Mouse (Mus musculus) layer of hippocampus, postnatal 36 days (tissue): Measurements from ENCODE around the gene Abca1. TPM values are rescaled to one million over a fixed set of nuclear protein-coding genes. Genes with fewer than 3 reads are reported as not detected.

Experiments used
- DNase-seq, 2 experiments: peaks; one replicate each; pipeline ENCODE4 v3.0.0; 2022
- total RNA-seq, 2 experiments: library from RNA; stranded (reverse); gene quantifications; 2 replicates each; pipeline ENCODE4 v1.2.3; 2021

Gene Abca1
- 10 to 100 TPM; 21.3 to 21.4 TPM for total RNA-seq

DNA sequence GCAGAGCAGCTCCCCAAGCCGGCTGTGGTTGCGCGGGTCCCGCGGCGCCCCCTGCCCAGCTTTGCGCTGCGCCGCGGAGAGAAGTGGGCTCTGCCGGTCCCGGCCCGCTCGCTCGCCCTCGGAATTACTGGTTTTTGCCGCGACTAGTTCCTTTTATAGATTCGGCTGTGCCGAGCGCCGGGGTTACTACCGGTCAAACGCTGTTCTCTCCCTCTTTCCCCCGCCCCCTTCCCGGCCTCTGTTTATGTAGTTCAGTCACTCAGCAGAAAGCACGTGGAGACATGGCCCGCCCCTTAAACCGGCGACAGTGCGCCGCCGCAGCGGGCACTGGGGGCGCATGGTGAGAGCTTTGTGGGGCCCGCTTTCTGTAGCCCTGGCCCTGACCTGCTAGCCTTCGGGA is at the start of gene Abca1:
Gene Abca1 (minus strand): TSS at position 129 of the 400 bp plus-strand sequence.
- DNase-seq, result peak; percentile 86 to 87

DNA sequence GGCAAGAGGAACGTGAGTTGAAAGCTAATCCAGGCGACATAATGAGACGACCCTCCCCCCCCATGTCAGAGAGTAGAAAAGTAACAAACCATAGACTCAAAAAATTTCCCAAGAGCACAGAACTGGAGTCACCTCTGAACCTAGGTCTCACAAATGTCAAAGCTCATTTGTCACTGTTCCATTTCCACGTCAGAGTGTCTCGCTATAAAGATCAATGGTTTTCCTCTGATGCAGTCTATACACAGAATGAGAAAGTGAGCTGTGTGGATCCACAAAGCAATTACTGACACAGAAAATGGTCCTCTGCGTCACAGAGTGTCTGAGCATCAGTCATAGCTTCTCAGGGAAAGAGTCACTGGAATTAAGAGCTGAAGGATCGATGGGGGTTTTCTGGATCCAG is 44.8 kb upstream of the Abca1 start:
- no peak for DNase-seq

DNA sequence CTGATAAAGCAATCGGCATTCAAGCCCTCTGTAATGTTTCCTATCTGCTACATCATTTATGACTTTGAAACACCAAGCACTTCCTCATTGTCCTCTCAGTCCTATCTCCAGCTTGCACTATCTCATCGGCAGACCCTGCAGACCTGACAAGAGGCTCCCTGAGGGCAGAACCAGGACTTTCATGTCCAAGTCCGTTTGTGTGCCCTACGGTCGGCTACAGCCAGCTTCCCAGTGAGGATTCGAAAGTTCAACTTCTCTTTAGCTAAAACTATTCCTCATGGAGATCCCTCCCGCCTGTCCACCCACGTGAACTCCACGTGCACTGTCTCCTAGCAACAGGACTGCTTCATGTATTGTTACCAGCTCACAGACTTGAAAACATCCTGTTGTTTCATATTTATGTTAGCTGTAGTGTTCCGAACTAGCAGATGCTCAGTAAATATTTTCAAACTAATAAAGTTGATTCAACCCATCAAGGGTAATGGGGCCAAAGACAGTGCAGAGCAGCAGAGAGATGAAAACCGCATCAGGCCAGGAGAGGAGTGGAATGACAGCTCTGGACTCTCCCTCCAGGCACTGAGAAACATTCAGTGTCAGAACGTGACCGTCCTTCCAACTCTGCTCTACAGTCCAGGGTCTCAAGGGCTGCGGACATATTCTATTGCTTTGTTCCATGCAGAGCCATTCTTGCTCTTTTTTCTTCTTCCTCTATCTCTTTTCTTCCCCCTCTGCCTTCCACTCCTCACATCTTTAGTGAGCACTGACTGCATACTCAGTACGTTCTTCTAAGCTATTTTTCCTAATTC is 44.1 kb upstream of the Abca1 start:
- DNase-seq, result peak; percentile 22 to 33

DNA sequence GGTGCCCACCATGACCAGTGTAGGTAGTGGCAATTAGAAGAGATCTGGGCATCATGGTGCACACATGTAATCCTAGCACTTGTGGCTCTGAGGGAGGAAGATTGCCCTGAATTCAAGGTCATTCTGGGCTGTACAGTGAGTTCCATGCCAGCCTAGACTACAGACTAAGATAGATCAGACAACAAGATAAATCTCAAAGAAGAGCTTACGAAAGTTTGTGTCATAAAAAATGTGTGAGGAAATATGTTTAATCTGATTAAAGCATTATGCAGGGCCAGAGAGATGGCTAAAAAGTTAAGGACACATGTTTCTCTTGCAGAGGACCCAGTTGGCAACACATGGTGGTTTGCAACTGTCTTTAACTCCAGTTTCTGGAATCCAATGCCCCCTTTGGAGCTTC is 40.6 kb upstream of the Abca1 start:
- DNase-seq, result no peak

DNA sequence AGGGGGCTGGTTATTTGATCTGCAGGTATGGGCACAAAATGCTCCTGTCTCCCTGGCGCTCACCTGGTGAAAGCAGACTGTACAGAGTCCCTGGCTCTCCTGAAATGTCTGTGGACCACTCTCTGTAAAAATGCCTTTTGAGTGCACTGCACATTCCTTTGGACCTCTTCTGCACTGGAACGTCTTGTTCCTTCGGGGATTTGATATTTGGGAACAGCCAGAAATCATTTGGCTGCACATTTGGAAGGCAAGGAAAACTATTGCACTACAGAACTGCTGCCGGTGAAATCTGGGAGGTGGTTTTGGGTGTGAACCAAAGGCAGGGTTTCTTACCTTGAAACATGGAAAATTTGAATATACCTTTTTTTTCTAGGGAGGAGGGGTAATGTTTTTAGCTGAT is 38.1 kb upstream of the Abca1 start:
- DNase-seq, result no peak

DNA sequence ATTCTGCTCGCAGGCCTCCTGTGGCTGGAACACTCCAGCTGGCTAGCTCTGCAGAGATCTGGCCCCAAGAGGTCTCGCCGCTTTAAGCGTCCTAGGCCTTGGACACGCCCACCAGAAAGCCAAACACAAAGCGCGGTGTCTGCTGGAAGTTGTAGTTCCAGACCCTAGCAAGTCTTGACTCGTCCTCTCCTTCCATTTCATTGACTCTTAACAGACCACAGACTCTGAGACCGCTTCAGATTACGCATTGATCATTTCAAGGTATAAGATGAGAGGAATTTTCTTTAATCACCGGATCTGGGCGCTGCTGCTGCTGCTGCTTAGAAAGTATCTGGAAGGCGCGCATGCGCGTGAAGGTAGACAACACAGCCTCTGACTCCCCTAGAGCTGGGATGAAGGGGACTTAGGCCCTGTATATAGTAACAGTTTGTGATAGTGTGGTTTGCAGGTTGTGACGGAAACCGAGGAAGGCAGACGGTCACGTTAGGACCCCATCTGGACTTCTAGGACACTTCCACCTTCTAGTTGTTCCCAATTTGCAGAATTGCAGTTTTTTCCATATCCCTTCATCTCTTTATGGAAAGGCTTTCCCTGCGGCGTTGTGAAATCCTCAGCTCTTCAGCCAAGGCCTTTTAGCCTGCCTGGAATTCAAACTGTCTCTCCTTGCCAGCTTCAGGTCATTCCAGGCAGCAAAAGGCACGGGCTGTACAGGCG is 36.5 kb upstream of the Abca1 start:
- DNase-seq, result peak; percentile 88 to 89

DNA sequence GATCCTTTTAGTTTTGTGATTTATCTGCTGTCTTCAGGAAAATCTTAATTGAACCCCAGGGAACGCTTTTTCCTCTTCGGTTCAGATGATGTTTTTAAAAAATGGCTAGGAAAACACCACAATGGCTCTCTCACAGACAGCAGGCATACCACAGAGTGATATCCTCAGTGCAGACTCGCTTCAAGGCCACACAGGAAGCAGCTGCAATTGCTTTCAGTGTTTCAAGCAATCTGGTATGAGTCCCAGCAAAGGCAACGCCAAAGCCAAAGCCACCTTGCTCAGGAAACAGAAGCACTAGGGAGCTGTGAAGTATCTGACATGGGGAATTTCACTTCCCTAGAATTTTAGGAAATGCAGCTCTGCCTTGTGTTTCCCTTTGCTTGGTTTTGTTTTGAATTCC is 27.4 kb upstream of the Abca1 start:
- no peak for DNase-seq

DNA sequence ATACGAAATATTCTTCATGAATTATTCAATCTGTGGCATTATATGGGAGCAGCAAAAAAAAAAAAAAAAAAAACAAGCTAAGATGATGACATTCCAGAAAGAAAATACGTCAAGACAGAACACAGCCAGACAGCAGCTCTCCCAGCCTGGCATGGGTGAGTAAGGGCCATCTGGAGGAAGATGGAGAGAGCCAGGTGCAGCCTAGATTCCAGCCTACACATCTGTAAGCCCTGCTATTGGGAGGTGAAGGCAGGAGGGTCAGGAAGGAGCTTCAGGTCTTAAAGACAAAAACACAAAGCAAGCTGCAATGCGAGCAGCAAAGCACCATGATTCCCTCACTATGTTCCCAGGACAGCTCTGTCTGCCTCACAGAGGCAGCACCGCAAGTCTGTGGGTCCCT is 26.9 kb upstream of the Abca1 start:
- no peak for DNase-seq

DNA sequence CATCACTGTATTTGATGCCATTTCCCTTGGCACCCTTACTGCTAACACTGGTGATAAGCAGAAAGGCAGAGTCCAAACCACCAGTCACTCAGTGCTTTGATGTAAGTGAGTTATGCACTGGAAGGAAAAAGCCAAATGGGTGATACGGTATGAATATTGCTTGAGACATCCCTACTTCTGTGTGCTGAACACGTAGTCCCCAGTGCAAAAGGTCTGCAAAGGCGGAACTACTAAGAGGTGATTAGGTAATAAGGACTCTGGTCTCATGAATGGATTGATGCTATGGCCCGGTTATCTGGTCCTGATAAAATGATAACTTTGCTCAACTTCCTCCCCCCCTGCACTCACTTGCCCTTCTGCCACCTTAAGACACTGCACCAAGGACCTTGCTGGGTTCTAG is 26.4 kb upstream of the Abca1 start:
- no peak for DNase-seq

DNA sequence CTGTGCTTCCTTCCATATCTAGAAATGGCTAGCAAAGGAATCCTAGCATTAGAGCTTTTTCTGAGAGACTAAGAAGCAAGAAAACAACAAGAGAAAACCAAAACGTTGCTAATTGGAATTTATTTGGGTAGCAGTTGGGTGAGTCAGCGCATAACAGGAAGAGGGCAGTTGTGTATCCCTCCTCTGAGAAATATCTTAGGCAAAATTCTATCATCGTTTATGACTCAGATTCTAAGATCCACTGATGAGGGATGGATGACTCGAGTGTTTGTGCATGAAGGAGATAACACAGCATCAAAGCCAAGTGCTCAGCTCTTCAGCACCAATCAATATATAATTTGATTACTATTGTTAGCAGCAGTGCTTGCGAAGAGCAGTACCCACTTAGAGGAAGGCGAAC is 21.8 kb upstream of the Abca1 start:
- no peak for DNase-seq

DNA sequence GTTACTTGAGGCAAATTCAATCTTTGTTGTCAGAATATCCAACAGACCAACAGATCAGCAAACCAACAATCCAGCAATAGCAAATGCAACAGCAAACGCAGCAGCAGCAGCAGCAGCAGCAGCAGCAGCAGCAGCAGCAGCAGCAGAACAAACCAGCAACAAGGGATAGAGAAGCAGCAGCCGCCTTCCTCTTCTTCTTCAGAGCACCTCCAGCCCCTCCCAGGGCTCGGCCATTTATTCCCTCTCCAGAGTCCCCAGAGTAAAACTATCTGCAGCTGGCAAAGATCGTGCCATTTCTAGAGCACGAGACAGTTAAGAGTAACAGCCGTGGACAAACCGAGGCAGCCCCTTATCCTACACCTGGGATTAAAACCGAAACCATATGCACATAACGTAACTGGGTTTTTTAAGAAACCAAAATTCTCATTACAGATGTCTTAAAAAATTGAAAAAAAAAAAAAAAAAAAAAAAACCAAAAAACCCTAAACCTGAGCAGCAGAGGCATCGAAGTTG is 19.7 kb upstream of the Abca1 start:
- DNase-seq, result no peak

DNA sequence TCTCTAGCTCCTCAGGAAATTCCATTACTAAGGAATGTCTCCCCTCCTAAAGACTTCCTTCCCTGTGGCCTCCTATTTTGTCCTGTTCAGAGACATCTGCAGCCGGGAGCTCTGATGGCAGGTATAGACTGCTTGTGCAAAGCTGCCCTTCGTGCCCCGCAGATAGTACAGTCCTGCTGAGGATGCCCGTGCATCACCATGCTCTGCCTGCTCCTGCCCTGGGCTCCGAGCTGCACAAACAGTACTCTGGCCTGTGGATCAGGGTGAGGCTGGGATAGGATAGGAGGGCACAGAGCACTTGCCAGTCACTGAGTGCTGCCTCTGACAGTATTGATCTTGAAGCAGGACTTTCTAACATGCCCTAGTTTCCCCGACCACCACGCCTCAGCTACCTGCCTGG is 18.8 kb upstream of the Abca1 start:
- no peak for DNase-seq

DNA sequence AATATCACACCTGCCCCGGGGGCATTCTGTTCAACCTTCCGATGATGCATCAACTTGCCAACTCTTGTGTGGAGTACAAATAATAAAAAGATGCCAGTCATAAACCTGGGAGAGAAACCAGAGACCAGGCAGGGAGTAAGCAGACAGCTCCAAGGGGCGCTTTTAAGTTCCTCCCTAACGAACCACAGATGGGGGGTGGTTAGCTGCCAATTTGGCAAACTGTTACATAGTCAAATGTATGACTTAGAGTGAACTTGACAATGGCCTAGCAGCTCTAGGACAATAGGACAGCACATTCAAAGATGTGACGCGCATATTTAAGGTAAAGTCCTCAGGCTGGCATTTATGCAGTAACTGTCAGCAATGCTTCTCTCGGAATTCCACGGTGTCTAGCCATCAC is 18.0 kb upstream of the Abca1 start:
- DNase-seq, result no peak

DNA sequence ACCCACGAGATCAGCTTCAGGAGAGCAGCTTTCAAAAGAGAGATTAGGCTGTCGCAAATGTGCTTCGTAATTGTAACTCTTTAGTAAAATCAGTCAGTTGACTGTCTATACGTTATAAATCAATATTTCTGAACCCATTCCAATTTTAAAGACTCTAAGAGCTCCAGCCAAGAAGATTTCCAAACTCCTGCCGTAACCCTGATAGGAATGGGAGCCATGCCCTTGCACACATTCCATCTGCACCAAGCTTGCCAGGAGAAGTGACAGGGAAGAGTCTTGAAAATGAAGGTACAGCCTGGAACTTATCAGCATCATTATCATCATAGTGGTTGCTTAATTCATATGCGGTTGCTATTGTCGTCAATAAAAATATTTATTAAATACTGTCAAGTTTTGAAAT is 15.2 kb upstream of the Abca1 start:
- DNase-seq, result no peak

DNA sequence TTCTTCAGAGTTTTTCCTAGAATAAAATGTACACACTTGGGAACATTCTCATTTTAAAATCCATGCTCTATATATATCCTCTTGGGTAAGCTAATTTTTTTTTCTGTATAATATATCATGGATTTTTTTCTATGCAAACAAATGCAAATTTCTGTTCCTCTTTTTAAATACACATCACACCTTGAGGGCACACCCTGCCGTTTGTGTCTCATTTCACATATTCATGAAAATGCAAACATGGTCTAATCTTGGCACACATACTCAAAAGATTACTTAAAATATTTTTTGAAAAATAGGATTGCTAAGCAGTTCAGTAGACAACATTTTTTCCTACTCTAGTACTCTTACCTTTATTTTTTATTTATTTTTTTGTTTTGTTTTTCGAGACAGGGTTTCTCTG is 10.7 kb upstream of the Abca1 start:
- DNase-seq, result no peak

DNA sequence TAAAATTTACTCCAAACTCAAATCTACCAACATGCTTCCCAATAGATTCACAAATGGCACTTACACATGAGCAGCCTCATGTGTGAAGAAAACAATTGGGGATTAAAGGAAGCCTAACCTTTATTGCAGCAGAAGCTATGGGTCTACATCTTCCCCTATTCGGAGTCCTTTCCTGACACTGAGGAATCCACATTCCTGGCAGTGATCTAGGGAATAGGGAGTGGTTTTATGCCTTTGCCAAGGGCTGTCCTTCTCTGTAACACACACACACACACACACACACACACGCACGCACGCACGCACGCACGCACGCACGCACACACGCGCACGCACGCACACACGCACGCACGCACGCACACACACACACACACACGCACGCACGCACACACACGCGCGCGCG is 5.5 kb upstream of the Abca1 start:
- DNase-seq, result no peak

DNA sequence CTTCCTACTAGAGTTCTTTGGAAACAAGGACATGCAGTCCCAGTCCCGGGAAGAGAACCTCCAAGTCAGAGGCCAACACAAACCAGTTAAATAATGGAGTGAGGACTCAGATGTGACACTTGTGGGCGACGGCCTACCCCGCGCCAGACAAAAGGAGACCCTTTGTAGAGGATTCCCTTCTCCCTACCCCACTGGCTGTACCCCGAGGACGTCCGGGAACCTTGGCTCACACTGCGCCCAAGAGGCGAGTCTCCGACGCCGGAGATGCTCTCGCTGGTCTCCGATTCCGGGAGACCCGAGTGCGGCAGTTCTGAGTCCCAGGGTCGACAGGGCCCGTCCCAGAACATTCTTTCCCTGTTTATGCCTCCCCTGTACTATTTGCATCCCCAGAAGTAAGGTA is 519 bp downstream of the Abca1 start:
- peak; percentile 11 to 19 for DNase-seq

DNA sequence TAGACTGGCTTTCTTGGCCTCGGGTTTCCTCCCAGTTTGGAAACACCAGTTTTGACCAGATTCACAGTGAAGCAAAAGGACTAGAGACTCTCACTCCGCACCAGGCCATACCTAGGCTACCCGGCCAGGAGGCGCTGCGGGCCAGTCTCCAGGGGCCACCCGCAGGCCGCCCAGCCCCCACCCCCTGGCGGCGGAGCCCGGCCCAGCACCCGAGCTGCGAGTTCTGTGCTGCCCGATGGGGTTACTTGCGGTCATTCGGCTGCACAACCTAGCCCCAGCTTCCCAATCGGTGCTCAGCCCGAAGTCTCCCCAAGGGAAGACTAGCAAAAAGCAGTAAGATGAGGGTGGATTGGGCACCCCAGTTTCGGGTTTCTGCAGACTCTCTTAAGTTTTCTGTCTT is 1.1 kb downstream of the Abca1 start:
- DNase-seq, result peak; percentile 81 to 84

DNA sequence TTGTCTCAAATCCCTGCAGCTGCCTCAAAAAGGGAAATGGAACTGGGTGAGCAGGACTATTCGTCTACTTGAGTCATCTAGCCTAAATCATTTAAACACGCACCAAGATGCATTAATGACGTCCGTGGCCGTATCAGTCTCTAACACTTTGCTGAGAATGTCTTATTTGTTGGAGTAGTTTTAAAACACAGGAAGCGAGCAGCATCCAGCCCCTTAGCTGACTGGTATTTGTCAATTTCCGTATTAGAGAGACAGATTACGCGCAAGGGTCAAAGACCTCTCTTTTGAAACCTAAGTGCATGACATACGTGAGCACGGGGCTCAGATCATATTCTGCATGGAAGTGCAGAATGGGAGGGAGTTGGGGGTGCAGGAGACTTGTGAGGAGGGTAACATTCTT is 4.2 kb downstream of the Abca1 start:
- no peak for DNase-seq

DNA sequence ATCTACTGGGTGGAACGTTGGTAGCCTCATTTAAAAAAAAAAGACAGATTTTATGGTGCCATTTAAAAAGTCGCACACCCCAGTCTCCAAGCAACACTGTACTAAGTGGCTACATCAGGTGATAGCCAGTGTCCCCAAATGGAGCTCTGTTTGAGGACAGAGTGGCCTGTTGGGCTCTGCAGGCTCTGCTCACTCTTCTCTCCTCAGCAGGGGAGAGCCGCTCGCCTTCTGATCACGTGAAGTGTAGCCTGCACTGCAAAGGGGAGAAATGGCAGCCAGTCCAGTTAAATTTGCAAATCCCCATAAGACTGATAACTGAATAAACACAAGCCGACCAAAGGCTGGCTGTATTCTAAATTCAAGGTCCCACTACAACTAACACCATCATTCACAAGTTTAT is 6.0 kb downstream of the Abca1 start:
- DNase-seq, result no peak

DNA sequence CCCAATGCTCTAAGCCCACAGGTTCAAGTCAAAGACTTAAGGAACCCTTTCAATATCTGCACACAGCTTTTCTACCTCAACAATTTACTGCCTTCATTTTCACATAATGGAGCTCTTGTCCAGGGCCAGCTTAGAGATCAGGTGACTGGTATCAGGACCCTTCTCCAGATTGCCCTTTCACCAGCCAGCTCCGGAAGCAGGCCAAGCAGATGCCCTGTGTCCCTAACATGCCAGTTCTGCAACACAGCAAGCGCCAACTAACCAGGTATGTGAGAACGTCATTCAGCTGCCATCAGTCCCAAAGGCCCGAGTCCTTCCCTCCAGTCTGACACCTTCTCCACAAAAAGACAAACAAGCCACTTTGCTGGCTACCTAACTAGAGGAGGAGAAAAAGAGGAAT is 6.6 kb downstream of the Abca1 start:
- no peak for DNase-seq

DNA sequence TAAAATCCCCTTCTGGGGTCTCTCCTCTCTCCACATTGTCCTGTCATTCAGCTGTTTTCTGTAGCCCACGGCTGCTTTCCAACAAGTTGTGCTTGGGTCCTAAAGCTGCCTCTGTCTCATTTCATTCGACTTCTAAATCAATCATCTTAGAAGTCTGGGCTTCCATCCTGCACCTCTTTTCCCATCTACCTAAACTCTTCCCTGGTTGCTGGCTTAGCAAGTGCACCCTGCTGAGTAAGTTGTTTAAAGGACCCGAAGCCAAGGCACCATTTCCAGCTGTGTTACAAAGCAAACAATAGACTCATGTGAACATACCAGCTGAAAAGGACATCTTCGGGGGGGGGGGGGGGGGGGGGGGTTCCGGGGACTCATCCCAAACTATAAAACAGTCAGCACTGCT is 7.0 kb downstream of the Abca1 start:
- DNase-seq, result no peak

DNA sequence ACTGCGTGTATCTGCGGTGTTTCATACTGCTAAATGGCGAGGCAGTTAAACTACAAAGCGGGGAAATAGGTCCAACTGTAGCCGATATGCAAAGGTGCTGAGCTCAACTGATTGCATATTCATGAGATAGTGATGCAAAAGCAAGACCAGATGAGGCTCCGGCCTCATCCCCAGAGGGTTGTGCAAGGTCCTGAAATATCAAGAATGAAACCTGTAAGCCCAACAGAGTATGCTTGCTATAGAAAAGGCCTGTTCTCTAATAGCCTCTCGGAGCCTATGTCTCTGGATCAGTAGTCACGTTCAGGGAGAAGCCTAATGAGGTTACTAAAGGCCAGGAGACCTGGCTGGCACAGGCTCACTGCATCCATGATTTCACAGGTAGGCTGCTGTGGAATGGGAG is 9.2 kb downstream of the Abca1 start:
- DNase-seq, result no peak

DNA sequence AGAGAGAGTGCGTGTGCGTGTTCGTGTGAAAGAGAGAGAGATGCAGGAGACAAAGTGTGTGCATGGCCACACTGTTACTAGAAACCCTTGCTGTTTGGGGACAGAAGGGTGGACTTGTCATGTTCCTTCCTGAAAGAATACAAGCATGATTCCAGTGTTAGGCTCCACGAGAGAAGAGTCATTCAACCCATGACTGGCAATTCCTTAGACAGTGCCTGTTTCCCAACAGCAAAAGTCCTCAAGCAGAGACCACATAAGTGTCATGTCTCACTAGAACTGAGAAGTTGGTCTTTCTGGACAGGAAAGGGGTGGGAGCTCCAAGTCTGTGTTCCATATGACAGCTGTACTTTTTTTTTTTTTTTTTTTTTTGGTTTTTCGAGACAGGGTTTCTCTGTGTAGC is 10.1 kb downstream of the Abca1 start:
- no peak for DNase-seq
